In the genomic region with DNA sequence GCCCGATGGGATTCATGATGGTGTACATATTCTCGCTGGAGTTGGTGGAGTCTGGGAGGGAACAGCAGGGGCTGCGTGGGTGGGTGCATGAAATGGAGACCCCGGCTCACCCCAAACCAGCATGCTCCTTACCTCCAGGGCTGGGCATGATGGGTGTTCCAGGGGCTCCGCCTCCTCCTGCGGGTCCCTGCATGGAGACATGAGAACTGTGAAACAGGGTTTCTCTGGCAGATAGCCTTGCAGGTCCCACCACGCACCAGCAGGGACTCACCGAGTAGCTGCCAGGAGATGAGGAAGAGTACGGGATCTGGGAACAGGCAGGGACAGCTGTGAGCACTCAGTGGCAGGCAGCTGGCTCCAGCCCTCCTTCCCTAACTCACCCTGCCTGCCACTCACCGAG, we compare ENCODE assay signal across 7 mouse cellular contexts. TPM values are rescaled to one million over a fixed set of nuclear protein-coding genes. Genes with fewer than 3 reads are reported as not detected.
DNase-seq lines count a peak whose midpoint lies in the region; ATAC-seq and TF ChIP-seq lines count a peak whose summit lies in the region.

No protein-coding gene starts in this region.

- DNase-seq in lung, embryonic 14.5 days: peak; percentile 69
- DNase-seq in lung, adult 18-20 months: no peak
- DNase-seq in induced T-regulatory cell, adult 2 months (ENCODE audit: low read depth): peak; percentile 11
- no peak for DNase-seq in thymus, adult 18-20 months
- DNase-seq in spleen, adult 12 weeks (ENCODE audit: low spot score): no peak

- 15% methylated on average over 10 of the region's 10 CpGs for WGBS in lung, embryonic 14.5 days
- WGBS in embryonic facial prominence, embryonic 15.5 days: 15% methylated on average over 10 of the region's 10 CpGs
- 12% methylated on average over 10 of the region's 10 CpGs for WGBS in neural tube, embryonic 13.5 days

- H3K4me2 ChIP-seq in lung, embryonic 14.5 days: peak overlapping the region; percentile 83
- peak overlapping the region; percentile 85 for H3K4me2 ChIP-seq in embryonic facial prominence, embryonic 15.5 days (replicated peaks)
- peak overlapping the region; percentile 75 for H3K4me2 ChIP-seq in neural tube, embryonic 13.5 days

- peak; percentile 43 for TF ChIP-seq CTCF in lung, embryonic 14.5 days (IDR thresholded peaks at IDR 0.05; ENCODE audit: low read depth)

- H3K4me3 ChIP-seq in lung, embryonic 14.5 days (ENCODE audit: low read depth, low read length): peak overlapping the region; percentile 46
- H3K4me3 ChIP-seq in embryonic facial prominence, embryonic 15.5 days (replicated peaks): peak overlapping the region; percentile 50
- H3K4me3 ChIP-seq in neural tube, embryonic 13.5 days: peak overlapping the region; percentile 43

- H3K27me3 ChIP-seq in lung, embryonic 14.5 days (ENCODE audit: insufficient read depth, low read length): no peaks in the 10 kb centered on the region
- H3K27me3 ChIP-seq in embryonic facial prominence, embryonic 15.5 days: no peaks in the 10 kb centered on the region
- peaks cover 15% of the 10 kb centered on the region for H3K27me3 ChIP-seq in neural tube, embryonic 13.5 days

- peaks cover 32% of the 10 kb centered on the region for H3K4me1 ChIP-seq in lung, embryonic 14.5 days (ENCODE audit: insufficient read depth)
- H3K4me1 ChIP-seq in embryonic facial prominence, embryonic 15.5 days: peaks cover 68% of the 10 kb centered on the region
- peaks cover 86% of the 10 kb centered on the region for H3K4me1 ChIP-seq in neural tube, embryonic 13.5 days (replicated peaks)

- peak overlapping the region; percentile 66 for H3K9ac ChIP-seq in lung, embryonic 14.5 days
- H3K9ac ChIP-seq in embryonic facial prominence, embryonic 15.5 days: no peak overlapping the region; the same call in 1 of the 2 replicates
- peak overlapping the region; percentile 56 for H3K9ac ChIP-seq in neural tube, embryonic 13.5 days

- H3K9me3 ChIP-seq in lung, embryonic 14.5 days (ENCODE audit: low read depth, low read length): no peaks in the 10 kb centered on the region
- H3K9me3 ChIP-seq in embryonic facial prominence, embryonic 15.5 days (replicated peaks): no peaks in the 10 kb centered on the region
- H3K9me3 ChIP-seq in neural tube, embryonic 13.5 days: no peaks in the 10 kb centered on the region

- H3K27ac ChIP-seq in lung, embryonic 14.5 days (ENCODE audit: low read depth): peak overlapping the region; percentile 65
- peak overlapping the region; percentile 68 for H3K27ac ChIP-seq in embryonic facial prominence, embryonic 15.5 days (replicated peaks)
- peak overlapping the region; percentile 39; the same call in 1 of the 2 replicates for H3K27ac ChIP-seq in neural tube, embryonic 13.5 days (replicated peaks)

- H3K36me3 ChIP-seq in lung, embryonic 14.5 days (ENCODE audit: insufficient read depth): peaks cover 31% of the 10 kb centered on the region
- peaks cover 27% of the 10 kb centered on the region for H3K36me3 ChIP-seq in embryonic facial prominence, embryonic 15.5 days
- H3K36me3 ChIP-seq in neural tube, embryonic 13.5 days: peaks cover 29% of the 10 kb centered on the region

- peak; percentile 9; the same call in 1 of the 2 replicates for ATAC-seq in lung, embryonic 14.5 days (ENCODE audit: insufficient read depth)
- no peak for ATAC-seq in embryonic facial prominence, embryonic 15.5 days (ENCODE audit: insufficient number of reproducible peaks, low FRiP score, low TSS enrichment, low read depth)
- no peak for ATAC-seq in neural tube, embryonic 13.5 days (ENCODE audit: low read depth)

RNA-seq across cellular contexts. Expression of a gene that starts 4.5 kb away (rescaled TPM):
- polyA plus RNA-seq in lung, embryonic 14.5 days (2014; fragmentation: Nextera tagmentation; extraction: Ambion mirVana): 91.6 and 107 TPM in 2 replicates
- polyA plus RNA-seq in embryonic facial prominence, embryonic 15.5 days (2015; fragmentation: Nextera tagmentation; extraction: Ambion mirVana): 139 and 143 TPM in 2 replicates
- polyA plus RNA-seq in neural tube, embryonic 13.5 days (2015; fragmentation: Nextera tagmentation; extraction: Ambion mirVana): 113 and 115 TPM in 2 replicates

RNA-seq across cellular contexts. Expression of a gene that starts 9.9 kb away (rescaled TPM):
- polyA plus RNA-seq in lung, embryonic 14.5 days (2014; fragmentation: Nextera tagmentation; extraction: Ambion mirVana): 127 and 143 TPM in 2 replicates
- polyA plus RNA-seq in embryonic facial prominence, embryonic 15.5 days (2015; fragmentation: Nextera tagmentation; extraction: Ambion mirVana): 127 and 130 TPM in 2 replicates
- 117 and 141 TPM in 2 replicates for polyA plus RNA-seq in neural tube, embryonic 13.5 days (2015; fragmentation: Nextera tagmentation; extraction: Ambion mirVana)

RNA-seq across cellular contexts. Expression of a gene that starts 17.2 kb away (rescaled TPM):
- 1.9 TPM in 2 replicates for polyA plus RNA-seq in lung, embryonic 14.5 days (2014; fragmentation: Nextera tagmentation; extraction: Ambion mirVana)
- 2.9 and 4.0 TPM in 2 replicates for polyA plus RNA-seq in embryonic facial prominence, embryonic 15.5 days (2015; fragmentation: Nextera tagmentation; extraction: Ambion mirVana)
- polyA plus RNA-seq in neural tube, embryonic 13.5 days (2015; fragmentation: Nextera tagmentation; extraction: Ambion mirVana): 1.5 and 1.8 TPM in 2 replicates

RNA-seq across cellular contexts. Expression of a gene that starts 33.5 kb away (rescaled TPM):
- 0.12 and 0.22 TPM in 2 replicates for polyA plus RNA-seq in lung, embryonic 14.5 days (2014; fragmentation: Nextera tagmentation; extraction: Ambion mirVana)
- 0.16 TPM in 2 replicates for polyA plus RNA-seq in embryonic facial prominence, embryonic 15.5 days (2015; fragmentation: Nextera tagmentation; extraction: Ambion mirVana)
- not detected in 2 replicates for polyA plus RNA-seq in neural tube, embryonic 13.5 days (2015; fragmentation: Nextera tagmentation; extraction: Ambion mirVana)

RNA-seq across cellular contexts. Expression of a gene that starts 59.5 kb away (rescaled TPM):
- 18.5 and 20.0 TPM in 2 replicates for polyA plus RNA-seq in lung, embryonic 14.5 days (2014; fragmentation: Nextera tagmentation; extraction: Ambion mirVana)
- 19.6 and 22.7 TPM in 2 replicates for polyA plus RNA-seq in embryonic facial prominence, embryonic 15.5 days (2015; fragmentation: Nextera tagmentation; extraction: Ambion mirVana)
- polyA plus RNA-seq in neural tube, embryonic 13.5 days (2015; fragmentation: Nextera tagmentation; extraction: Ambion mirVana): 15.6 and 16.5 TPM in 2 replicates

Comparison
In these comparisons a context has a peak if more than half of its experiments do, and no peak if none do; other contexts are left out.
1. DNase-seq: peak in lung, embryonic 14.5 days (single experiment) and induced T-regulatory cell, adult 2 months (single experiment); none in lung, adult 18-20 months (0 of 2), thymus, adult 18-20 months (0 of 2) and spleen, adult 12 weeks (single experiment).
2. Peak in every context shown above with its lines, with median percentiles within 50 percentile points of each other: H3K27ac ChIP-seq, H3K4me2 ChIP-seq and H3K4me3 ChIP-seq.